Mouse (Mus musculus): ENCODE data around the gene Gba2. TPM values are rescaled to one million over a fixed set of nuclear protein-coding genes. Genes with fewer than 3 reads are reported as not detected.

Gene Gba2
- polyA plus RNA-seq (2017; shearing (Covaris generic)): 27.6 TPM

DNA sequence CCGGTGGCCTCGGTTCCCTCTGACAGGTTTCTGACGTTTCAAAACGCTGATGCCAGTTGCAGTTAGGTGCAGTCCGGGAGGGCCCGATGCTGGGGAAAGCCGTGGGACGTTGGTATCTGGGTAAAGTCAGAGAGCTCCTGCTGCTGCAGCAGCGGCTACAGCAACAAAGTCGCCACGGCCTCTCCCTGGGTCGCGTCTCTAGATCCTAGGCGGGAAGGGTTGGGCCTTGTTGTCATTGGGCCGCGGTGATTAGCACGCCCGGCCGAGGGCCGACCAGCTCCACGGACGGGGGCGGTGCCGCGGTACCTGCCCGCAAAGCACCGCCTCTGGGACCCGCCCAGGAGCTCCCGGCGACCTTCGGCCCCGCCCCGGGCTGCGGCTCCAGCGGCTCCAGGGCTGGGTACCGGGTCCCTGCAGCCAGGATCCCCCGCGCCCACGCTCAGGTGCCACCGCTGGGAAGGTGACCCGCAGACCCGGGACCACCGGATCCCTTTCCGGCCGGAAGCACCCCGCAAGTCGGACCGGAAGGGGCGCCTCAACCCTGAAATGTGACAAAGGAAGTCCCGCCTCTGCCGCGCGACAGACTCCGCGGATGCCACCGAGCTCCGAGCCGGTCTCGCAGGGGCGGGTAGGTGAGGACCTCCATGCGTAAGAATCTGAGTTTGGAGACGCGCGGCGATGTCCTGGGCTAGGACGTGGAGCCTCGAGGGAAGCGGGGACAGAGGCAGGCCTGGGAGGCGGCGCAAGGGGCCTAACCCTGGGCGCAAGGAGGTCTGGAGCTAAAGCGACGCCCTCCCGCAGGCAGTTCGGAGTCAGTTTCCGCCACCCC, at the start of gene Gba2, which contains the start of gene Rgp1:
TSS of gene Gba2 (minus strand) at position 498 of the 829 bp plus-strand sequence.
TSS of gene Rgp1 (plus strand) at position 340 of the 829 bp plus-strand sequence.

DNA sequence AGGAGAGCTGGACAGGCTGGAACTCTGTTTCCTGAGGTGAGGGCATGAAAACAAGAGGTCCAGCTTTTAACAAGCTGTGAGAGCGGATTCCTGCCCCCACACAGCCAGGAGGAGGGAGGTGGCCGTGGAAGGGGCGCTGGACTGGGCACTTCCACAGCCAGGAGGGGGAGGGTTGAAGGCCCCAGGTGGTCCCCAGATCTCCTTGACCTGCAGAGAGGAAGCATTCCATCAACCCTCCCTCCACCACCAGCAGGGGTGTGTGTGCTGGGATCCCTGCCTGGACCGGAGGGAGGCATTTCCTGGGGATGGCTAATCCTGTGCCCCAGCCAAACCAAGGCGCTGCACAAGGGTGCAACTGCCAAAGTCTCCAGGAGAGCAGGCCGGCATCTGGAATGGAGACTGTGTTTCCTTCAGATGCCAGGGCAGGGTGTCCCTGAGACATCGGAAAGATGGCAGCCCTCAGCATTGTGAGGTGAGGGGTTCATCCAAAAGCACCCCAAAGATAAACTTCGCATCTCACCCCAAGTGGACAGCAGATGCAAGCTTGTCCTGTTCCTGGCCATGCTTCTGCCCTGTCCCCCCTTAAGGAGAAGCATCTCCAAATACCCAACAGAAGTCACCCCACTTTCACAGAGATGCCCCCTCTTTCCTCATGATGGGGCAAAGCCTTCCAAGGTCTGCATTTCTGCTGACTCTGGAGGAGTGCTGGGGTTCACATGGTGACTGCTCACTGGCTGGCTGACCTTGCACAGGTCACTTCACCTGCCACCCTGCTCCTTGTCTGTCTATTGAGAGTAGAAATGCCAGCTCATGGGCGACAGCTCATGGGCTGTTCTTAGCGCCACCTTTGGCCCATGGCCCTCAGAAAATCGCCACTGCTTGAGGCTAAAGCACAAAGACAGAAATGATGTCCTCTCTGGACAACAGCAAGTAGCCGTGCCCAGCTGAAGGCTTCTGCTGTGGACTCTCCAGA, 6.1 kb upstream of the Gba2 start, which contains the start of gene Msmp:
TSS of gene Msmp (minus strand) at position 51 of the 973 bp plus-strand sequence.

DNA sequence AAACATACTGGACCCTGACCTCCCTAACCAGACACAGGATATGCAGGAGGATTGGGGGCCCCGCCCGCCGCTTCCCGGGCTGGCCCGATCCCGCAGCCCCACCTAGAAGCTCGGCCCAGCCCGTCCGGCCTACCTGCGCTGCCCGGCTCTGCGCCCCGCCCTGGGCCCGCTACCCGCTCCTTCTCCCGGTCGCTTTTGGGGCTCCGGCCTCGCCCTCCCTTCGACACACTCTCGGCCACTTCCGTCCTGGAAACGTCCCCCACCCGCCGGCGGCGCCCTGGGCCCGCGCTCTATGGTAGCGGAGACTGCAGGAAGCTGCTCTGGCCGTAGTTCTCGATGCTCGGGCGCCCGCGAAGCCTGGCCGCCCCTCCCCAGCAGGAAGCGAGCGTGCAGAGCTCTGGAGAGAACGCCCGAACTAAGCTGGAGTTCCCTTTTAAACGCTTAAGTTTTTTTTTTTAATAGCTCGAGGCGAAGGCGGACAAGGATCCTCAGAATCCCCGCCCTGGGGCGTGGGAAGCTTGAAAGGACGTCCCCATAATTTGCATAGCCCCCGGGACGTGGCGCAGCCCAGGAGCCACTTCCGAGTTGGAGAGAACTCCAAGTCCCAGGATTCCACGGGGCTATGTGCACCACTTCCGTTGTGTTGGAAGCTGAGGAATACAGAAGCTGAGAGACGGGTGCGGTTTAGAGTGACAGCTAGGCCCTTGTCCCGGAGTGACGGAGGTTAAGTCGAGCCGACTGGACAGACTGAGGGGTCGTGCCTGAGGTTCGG, 16.5 kb downstream of the Gba2 start, which contains the start of the genes Creb3 and Tln1:
TSS of gene Creb3 (plus strand) at position 336 of the 772 bp plus-strand sequence.
TSS of gene Tln1 (minus strand) at position 695 of the 772 bp plus-strand sequence.

Other genes with a start within 250 kb of the Gba2 start
- not detected for gene Rusc2, start 196.9 kb downstream of the Gba2 start, polyA plus RNA-seq (2017; shearing (Covaris generic))
- not detected for gene Fam166b, start 149.7 kb downstream of the Gba2 start, polyA plus RNA-seq (2017; shearing (Covaris generic))
- gene Tesk1, start 136.9 kb downstream of the Gba2 start, polyA plus RNA-seq (2017; shearing (Covaris generic)): 0.48 TPM
- 54.1 TPM for gene Cd72, start 124.2 kb downstream of the Gba2 start, polyA plus RNA-seq (2017; shearing (Covaris generic))
- gene Sit1, start 95.1 kb downstream of the Gba2 start, polyA plus RNA-seq (2017; shearing (Covaris generic)): 146 TPM
- gene Ccdc107, start 86.0 kb downstream of the Gba2 start, polyA plus RNA-seq (2017; shearing (Covaris generic)): 75.3 TPM
- gene Arhgef39, start 79.2 kb downstream of the Gba2 start, polyA plus RNA-seq (2017; shearing (Covaris generic)): 4.9 TPM
- 0.90 TPM for gene Car9, start 71.9 kb downstream of the Gba2 start, polyA plus RNA-seq (2017; shearing (Covaris generic))
- gene Tpm2, start 55.1 kb downstream of the Gba2 start, polyA plus RNA-seq (2017; shearing (Covaris generic)): not detected
- gene Creb3, start 16.5 kb downstream of the Gba2 start, polyA plus RNA-seq (2017; shearing (Covaris generic)): 86.8 TPM
- gene Tln1, start 16.2 kb downstream of the Gba2 start, polyA plus RNA-seq (2017; shearing (Covaris generic)): 436 TPM
- gene Rgp1, start 158 bp downstream of the Gba2 start, polyA plus RNA-seq (2017; shearing (Covaris generic)): 24.1 TPM
- 3.2 TPM for gene Msmp, start 5.6 kb upstream of the Gba2 start, polyA plus RNA-seq (2017; shearing (Covaris generic))
- gene Npr2, start 53.1 kb upstream of the Gba2 start, polyA plus RNA-seq (2017; shearing (Covaris generic)): not detected
- 0.38 TPM for gene Spag8, start 74.7 kb upstream of the Gba2 start, polyA plus RNA-seq (2017; shearing (Covaris generic))
- gene Hint2, start 77.6 kb upstream of the Gba2 start, polyA plus RNA-seq (2017; shearing (Covaris generic)): 70.9 TPM
- 0.83 TPM for gene Tmem8b, start 90.1 kb upstream of the Gba2 start, polyA plus RNA-seq (2017; shearing (Covaris generic))
- 1.4 TPM for gene Fam221b, start 90.3 kb upstream of the Gba2 start, polyA plus RNA-seq (2017; shearing (Covaris generic))
- not detected for gene Olfr70, start 121.9 kb upstream of the Gba2 start, polyA plus RNA-seq (2017; shearing (Covaris generic))
- gene Olfr71, start 131.4 kb upstream of the Gba2 start, polyA plus RNA-seq (2017; shearing (Covaris generic)): not detected
- gene Hrct1, start 148.3 kb upstream of the Gba2 start, polyA plus RNA-seq (2017; shearing (Covaris generic)): not detected
- not detected for gene Spaar, start 151.2 kb upstream of the Gba2 start, polyA plus RNA-seq (2017; shearing (Covaris generic))
- gene Olfr159, start 192.1 kb upstream of the Gba2 start, polyA plus RNA-seq (2017; shearing (Covaris generic)): not detected
- gene Olfr156, start 245.0 kb upstream of the Gba2 start, polyA plus RNA-seq (2017; shearing (Covaris generic)): not detected

Data from activated CD4-positive, CD25-positive, alpha-beta regulatory T cell, adult 9 weeks (primary cell).